Mouse (Mus musculus) liver, postnatal 0 days (tissue): ENCODE measurements around the gene Cacna2d2. TPM values are rescaled to one million over a fixed set of nuclear protein-coding genes. Genes with fewer than 3 reads are reported as not detected.

Experiments
- ATAC-seq: fragments of 200-750 bp; cut with Nextera tagmentation; 2 replicates; pipeline ENCODE4 v1.8.0; 2017; ENCODE audit warnings: mild to moderate bottlenecking, moderate library complexity
- DNase-seq: peaks from one replicate; pipeline ENCODE4 v3.0.0-alpha.2; 2016
- H3K27ac ChIP-seq: fragments of 300-500 bp; sonication (generic); 2 replicates; pipeline ENCODE4 v1.5.1; 2014; ENCODE audit warnings: antibody characterized with exemption, moderate library complexity, mild to moderate bottlenecking, low read depth
- H3K27me3 ChIP-seq: fragments of 300-500 bp; sonication (generic); 2 replicates; pipeline ENCODE4 v1.6.1; 2014; ENCODE audit warnings: low read length, control low read depth, mixed read lengths; ENCODE audit not compliant: insufficient read depth
- H3K36me3 ChIP-seq: fragments of 300-500 bp; sonication (generic); replicated peaks from 2 replicates; pipeline ENCODE4 v1.6.1; 2014; ENCODE audit warnings: mild to moderate bottlenecking, control low read depth, low read length, moderate library complexity, mixed read lengths; ENCODE audit not compliant: insufficient read depth
- H3K4me1 ChIP-seq: fragments of 300-500 bp; sonication (generic); 2 replicates; pipeline ENCODE4 v1.6.1; 2014; ENCODE audit warnings: antibody characterized with exemption, mild to moderate bottlenecking, control low read depth; ENCODE audit not compliant: insufficient read depth
- H3K4me2 ChIP-seq: fragments of 300-500 bp; sonication (generic); 2 replicates; pipeline ENCODE4 v1.6.1; 2014; ENCODE audit warnings: low read depth, mild to moderate bottlenecking, low read length, moderate library complexity, mixed read lengths
- H3K4me3 ChIP-seq: fragments of 300-500 bp; sonication (generic); 2 replicates; pipeline ENCODE4 v1.5.1; 2014; ENCODE audit warnings: low read depth, low read length
- H3K9ac ChIP-seq: fragments of 300-500 bp; sonication (generic); replicated peaks from 2 replicates; pipeline ENCODE4 v1.6.1; 2014; ENCODE audit warnings: mild to moderate bottlenecking, moderate library complexity
- H3K9me3 ChIP-seq: fragments of 300-500 bp; sonication (generic); 2 replicates; pipeline ENCODE4 v1.6.1; 2016; ENCODE audit warnings: mild to moderate bottlenecking, control low read depth, low read length, mixed read lengths
- CTCF ChIP-seq: sonication (generic); IDR thresholded peaks from 2 replicates; pipeline ENCODE4 v1.5.1; 2016; ENCODE audit warnings: antibody characterized with exemption, low read depth
- EP300 ChIP-seq: IDR thresholded peaks from 2 replicates; pipeline ENCODE4 v1.6.1; 2016; ENCODE audit warnings: antibody characterized with exemption, low read depth, mild to moderate bottlenecking
- WGBS: fragments of 180-500 bp; shearing (Covaris S2); extraction: QIAGEN DNeasy Blood & Tissue Kit; methylation state at CpG from one replicate; pipeline ENCODE4 v1.1.7; 2014; ENCODE audit not compliant: insufficient replicate concordance; 5-methylcytosine and 5-hydroxymethylcytosine counted together
- polyA plus RNA-seq: library from polyadenylated mRNA; unstranded; fragments of >200 nt; fragmentation: Nextera tagmentation; extraction: Ambion mirVana; gene quantifications from 2 replicates; pipeline ENCODE4 v1.2.1, GENCODE M21; 2015

Cacna2d2 gene
- polyA plus RNA-seq, 1 experiment from 2014 or later, result not detected

DNA sequence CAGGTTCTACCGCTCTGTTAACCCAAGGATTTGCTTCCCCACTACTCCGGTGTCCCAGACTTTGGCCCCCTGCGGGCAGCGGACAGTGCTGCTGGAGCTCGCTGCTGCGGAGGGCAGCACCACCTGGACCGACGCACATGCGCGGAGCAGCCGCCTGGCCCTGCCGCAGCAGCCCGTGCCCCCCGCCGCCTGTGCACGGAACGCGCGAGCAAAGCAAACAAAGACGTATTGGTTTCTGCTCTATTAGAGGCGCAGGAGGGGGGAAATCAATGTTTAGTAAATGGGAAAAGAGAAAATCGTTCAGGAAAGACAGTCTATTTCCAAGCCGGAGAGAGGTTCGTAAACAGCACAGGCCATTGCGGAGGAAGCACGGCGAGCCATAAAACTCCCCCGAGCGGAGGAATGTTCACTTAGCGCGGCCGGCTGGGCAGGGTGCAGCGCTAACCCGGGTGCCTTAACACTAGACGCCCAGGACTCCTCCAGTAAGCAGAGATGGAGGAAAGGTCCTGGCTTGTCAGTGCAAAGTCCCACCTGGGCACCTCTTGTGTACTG lies 21.4 kb upstream of the Cacna2d2 start:
- Histone ChIP-seq H3K4me2 (peak overlapping the region; percentile 9; the same call in 1 of the 2 replicates), H3K27me3 (peaks cover 85% of the 10 kb centered on the region), H3K4me1 (peaks cover 4% of the 10 kb centered on the region; the same call in 1 of the 2 replicates), H3K9ac (no peak overlapping the region), H3K27ac (no peak overlapping the region), H3K9me3 (no peaks in the 10 kb centered on the region), H3K36me3 (no peaks in the 10 kb centered on the region), H3K4me3 (peak overlapping the region; percentile 15; the same call in 1 of the 2 replicates)
- DNase-seq (no peak), ATAC-seq (no peak)
- 3% methylated on average over 35 of the region's 35 CpGs for WGBS
- 0 out of 2 replicates have a peak, but pooled peaks have one; percentile 1 for TF ChIP-seq CTCF
- TF ChIP-seq EP300, result no peak

DNA sequence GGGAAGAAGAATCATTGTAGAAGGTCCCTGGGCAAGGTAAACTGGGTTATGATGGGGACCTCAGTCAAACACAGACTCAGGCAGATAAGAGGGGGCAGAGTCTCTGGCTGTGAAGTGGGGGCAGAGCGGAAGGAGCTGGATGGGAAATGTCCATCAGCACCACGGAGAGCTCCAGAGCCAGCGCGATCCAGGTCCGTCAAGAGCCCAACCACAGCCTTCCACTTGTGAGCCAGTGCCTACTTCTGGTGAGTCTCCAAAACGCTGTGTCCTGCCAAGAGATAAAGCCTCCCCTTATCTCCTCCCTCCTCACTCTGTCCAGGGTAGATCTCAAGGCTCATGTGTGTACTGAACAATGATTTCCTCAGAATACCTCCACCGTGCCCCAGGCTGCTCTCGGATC lies 17.7 kb upstream of the Cacna2d2 start:
- Histone ChIP-seq H3K4me2 (no peak overlapping the region), H3K27me3 (peaks cover 76% of the 10 kb centered on the region), H3K4me1 (no peaks in the 10 kb centered on the region), H3K27ac (no peak overlapping the region), H3K9ac (no peak overlapping the region), H3K4me3 (no peak overlapping the region), H3K36me3 (no peaks in the 10 kb centered on the region), H3K9me3 (no peaks in the 10 kb centered on the region)
- WGBS, result 12% methylated on average over 8 of the region's 8 CpGs
- ATAC-seq (no peak), DNase-seq (peak; percentile 40)
- TF ChIP-seq EP300 (no peak), CTCF (no peak)

DNA sequence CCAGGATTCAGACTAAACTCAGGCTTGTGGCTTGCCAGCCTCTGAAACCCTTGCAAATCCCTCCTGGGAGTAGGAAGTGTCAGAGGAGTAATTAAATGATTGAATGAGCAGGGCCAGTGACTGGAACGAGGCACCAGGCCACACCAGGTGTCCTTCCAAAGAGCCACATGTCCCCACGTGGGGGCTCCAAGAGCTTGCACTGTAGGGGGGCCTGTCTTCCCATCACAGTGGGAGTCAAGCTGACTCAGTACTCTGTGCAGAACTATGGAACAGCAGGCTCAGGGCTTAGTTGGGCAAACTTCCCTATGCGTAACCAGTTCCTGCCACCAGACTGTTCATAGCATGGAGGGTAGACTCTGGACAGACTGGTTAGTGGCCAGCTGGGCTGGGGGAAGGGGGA lies 15.0 kb upstream of the Cacna2d2 start:
- Histone ChIP-seq H3K27me3 (peaks cover 59% of the 10 kb centered on the region), H3K4me1 (no peaks in the 10 kb centered on the region), H3K9ac (no peak overlapping the region), H3K9me3 (no peaks in the 10 kb centered on the region), H3K27ac (no peak overlapping the region), H3K36me3 (no peaks in the 10 kb centered on the region), H3K4me3 (no peak overlapping the region), H3K4me2 (no peak overlapping the region)
- TF ChIP-seq CTCF, result no peak
- TF ChIP-seq EP300, result no peak
- DNase-seq, result no peak
- 31% methylated on average over 3 of the region's 3 CpGs for WGBS
- no peak for ATAC-seq

DNA sequence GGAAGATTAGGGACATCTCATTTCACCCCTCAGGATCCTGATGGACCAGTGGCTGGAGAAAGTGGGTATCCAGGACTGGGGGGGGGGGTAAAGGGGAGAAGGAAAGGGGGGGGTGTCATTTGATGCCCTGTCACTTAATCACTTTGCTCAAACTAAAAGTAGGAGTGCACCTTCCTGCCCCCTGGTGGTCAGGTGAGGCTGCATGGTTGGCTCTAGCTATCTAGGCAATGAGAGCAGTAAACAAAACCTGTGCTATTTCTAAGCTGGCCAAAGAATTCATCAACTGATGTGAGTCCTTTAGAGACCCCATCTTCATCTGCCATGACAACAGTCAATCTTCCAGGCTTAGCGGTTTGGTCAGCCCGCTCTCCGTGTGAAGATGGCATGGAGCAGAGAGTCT lies 12.7 kb upstream of the Cacna2d2 start:
- WGBS, result 57% methylated on average over 3 of the region's 3 CpGs
- Histone ChIP-seq H3K9me3 (no peaks in the 10 kb centered on the region), H3K4me2 (no peak overlapping the region), H3K27ac (no peak overlapping the region), H3K4me1 (no peaks in the 10 kb centered on the region), H3K4me3 (no peak overlapping the region), H3K36me3 (no peaks in the 10 kb centered on the region), H3K9ac (no peak overlapping the region), H3K27me3 (peaks cover 42% of the 10 kb centered on the region)
- TF ChIP-seq CTCF, result peak; percentile 78
- TF ChIP-seq EP300, result no peak
- ATAC-seq (no peak), DNase-seq (peak; percentile 59)

DNA sequence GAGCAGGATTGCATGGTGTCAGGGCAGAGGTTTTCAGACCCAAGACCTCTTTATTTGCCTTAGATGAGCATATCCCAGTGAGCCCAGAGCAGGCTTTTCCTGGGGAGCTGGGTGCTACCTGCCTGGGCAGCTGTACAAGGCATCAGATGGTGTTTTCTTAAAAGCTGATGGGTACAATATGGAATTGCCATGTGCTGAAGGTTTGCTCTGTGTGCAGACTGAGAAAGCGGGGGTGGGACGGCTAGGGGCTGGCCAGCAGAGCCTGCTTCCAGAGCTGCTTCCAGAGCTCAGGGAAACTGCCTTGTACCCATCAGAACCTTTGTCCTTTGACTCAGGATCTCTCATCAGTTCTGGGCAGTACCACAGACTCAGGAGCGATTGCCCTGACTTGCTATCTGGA lies 11.7 kb upstream of the Cacna2d2 start:
- H3K9me3 ChIP-seq, result no peaks in the 10 kb centered on the region
- TF ChIP-seq CTCF (no peak), EP300 (no peak)
- no peaks in the 10 kb centered on the region for H3K36me3 ChIP-seq
- H3K27me3 ChIP-seq, result peaks cover 35% of the 10 kb centered on the region
- 80% methylated on average over 3 of the region's 3 CpGs for whole genome bisulfite sequencing
- no peak overlapping the region for H3K4me2 ChIP-seq
- no peak overlapping the region for H3K9ac ChIP-seq
- H3K27ac ChIP-seq, result no peak overlapping the region
- no peaks in the 10 kb centered on the region for H3K4me1 ChIP-seq
- H3K4me3 ChIP-seq, result no peak overlapping the region
- ATAC-seq, result no peak
- no peak for DNase-seq

DNA sequence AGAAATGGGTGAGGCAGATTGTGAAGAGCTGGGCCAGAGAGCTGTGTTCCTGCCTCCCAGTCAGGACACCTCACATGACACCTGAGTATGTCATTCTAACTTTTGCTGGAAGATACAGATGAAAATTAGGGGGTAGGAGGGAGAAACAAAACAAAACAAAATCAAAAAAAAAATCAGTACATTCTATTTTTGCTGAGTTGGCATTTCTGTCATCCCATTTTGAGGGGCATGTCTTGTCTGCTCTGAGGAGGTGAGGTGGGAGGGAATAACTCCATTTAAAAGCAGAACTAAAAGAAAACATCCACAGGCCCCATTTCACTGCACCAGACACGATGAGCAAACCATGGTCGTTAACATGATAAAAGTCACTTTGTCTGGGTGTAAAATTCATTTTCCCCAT lies 11.1 kb upstream of the Cacna2d2 start:
- Histone ChIP-seq H3K27ac (no peak overlapping the region), H3K36me3 (no peaks in the 10 kb centered on the region), H3K4me1 (no peaks in the 10 kb centered on the region), H3K4me2 (no peak overlapping the region), H3K4me3 (no peak overlapping the region), H3K9me3 (no peaks in the 10 kb centered on the region), H3K27me3 (peaks cover 31% of the 10 kb centered on the region), H3K9ac (no peak overlapping the region)
- no peak for DNase-seq
- TF ChIP-seq EP300, result no peak
- TF ChIP-seq CTCF, result no peak
- ATAC-seq, result no peak
- WGBS, result 52% methylated on average over 2 of the region's 2 CpGs
